Mouse (Mus musculus): ENCODE data around the gene Foxa2. TPM values are rescaled to one million over a fixed set of nuclear protein-coding genes. Genes with fewer than 3 reads are reported as not detected.

Foxa2 gene
- total and polyA plus RNA-seq, 3 experiments: 3.2 TPM; not detected in 2

DNA sequence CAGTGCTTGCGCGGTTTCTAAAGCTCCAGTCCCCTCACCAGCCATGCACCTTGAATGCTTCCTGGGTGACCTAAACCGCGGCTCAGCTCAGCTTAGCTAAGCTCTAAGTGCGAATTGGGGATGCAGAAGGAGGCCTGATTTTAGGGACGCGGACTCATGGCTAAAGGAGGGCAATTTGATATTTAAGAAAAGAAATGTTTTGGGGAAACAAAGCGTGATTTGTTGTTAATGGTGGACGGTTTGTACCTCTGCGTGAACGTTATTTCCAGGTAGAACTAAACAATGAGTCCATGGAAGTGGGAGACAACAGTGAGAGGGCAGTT, 16.2 kb downstream of the Foxa2 start:
- H3K27me3 ChIP-seq (ENCODE audit: insufficient read depth, low read length): no peaks in the 10 kb centered on the region
- ATAC-seq (ENCODE audit: extremely low read depth, insufficient number of reproducible peaks, low FRiP score, poor library complexity, severe bottlenecking): no peak

DNA sequence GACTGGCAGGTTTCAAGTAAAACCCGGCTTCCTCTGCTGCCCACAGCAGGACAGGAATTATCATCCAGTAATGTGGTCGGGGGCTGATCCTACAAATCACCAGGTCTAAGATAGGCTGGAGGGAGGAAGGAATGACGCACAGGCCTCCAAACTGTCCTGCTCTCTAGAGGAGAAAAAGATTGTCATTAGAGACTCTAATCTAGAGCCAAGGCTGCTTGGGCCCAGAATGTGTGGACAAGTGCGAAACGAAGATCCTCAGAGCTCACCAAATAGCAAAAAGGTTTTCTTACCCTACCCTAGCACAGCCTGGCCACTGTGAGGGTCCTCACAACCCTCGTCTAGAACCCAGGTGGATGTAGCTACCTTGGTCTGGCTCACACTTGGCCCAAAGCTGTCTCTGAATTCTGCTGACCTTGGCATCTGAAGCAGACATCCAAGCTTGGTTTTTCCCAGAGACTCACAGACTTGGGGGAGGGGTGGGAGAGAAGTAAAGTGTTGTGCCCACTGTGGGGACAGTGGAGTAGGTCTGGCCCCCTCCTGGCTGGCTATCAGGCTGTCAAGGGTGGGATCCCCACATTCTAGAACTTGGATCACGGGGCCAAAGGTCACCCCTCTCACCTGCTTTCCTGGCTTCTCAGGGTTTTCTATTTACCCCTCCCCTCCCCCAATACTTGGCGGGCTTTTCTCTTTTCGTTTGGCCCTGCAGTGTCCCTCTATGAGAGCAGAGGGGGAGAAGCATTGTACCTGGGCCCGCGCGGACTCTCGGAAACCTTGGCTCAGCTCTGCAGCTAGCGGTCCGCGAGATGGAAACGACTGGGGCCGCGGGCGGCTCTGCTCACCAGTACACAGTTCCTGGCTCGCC, 16.8 kb downstream of the Foxa2 start:
- Histone ChIP-seq H3K4me3 (ENCODE audit: low read depth, low read length) (no peak overlapping the region), H3K4me1 (ENCODE audit: insufficient read depth, low read depth, low read length) (no peaks in the 10 kb centered on the region), H3K27me3 (ENCODE audit: insufficient read depth, low read length) (no peaks in the 10 kb centered on the region), H3K9me3 (replicated peaks) (peaks cover 26% of the 10 kb centered on the region), H3K36me3 (replicated peaks) (no peaks in the 10 kb centered on the region)
- ATAC-seq (ENCODE audit: extremely low read depth, insufficient number of reproducible peaks, low FRiP score, poor library complexity, severe bottlenecking): no peak
- no peak for DNase-seq (ENCODE audit: low spot score)
- TF ChIP-seq GATA1 (IDR thresholded peaks at IDR 0.05; ENCODE audit: borderline replicate concordance, low read length) (no peak), TAL1 (conservative IDR thresholded peaks at IDR 0.05; ENCODE audit: low read depth, low read length) (no peak), CTCF (IDR thresholded peaks at IDR 0.05; ENCODE audit: low read depth, low read length) (no peak), POLR2AphosphoS5 (IDR thresholded peaks at IDR 0.05; ENCODE audit: insufficient replicate concordance, low read depth, low read length) (no peak), GATA2 (IDR thresholded peaks at IDR 0.05; ENCODE audit: borderline replicate concordance, low read depth, low read length) (no peak)

More for the DNA sequence above, 16.2 kb downstream of the Foxa2 start:
- no peaks in the 10 kb centered on the region for H3K4me1 ChIP-seq (ENCODE audit: insufficient read depth, low read depth, low read length)
- TF ChIP-seq POLR2AphosphoS5 (IDR thresholded peaks at IDR 0.05; ENCODE audit: insufficient replicate concordance, low read depth, low read length) (no peak), CTCF (IDR thresholded peaks at IDR 0.05; ENCODE audit: low read depth, low read length) (no peak), TAL1 (conservative IDR thresholded peaks at IDR 0.05; ENCODE audit: low read depth, low read length) (no peak), GATA2 (IDR thresholded peaks at IDR 0.05; ENCODE audit: borderline replicate concordance, low read depth, low read length) (no peak), GATA1 (IDR thresholded peaks at IDR 0.05; ENCODE audit: borderline replicate concordance, low read length) (no peak)
- no peak for DNase-seq (ENCODE audit: low spot score)
- H3K9me3 ChIP-seq (replicated peaks): peaks cover 26% of the 10 kb centered on the region
- H3K36me3 ChIP-seq (replicated peaks): no peaks in the 10 kb centered on the region
- H3K4me3 ChIP-seq (ENCODE audit: low read depth, low read length): no peak overlapping the region

DNA sequence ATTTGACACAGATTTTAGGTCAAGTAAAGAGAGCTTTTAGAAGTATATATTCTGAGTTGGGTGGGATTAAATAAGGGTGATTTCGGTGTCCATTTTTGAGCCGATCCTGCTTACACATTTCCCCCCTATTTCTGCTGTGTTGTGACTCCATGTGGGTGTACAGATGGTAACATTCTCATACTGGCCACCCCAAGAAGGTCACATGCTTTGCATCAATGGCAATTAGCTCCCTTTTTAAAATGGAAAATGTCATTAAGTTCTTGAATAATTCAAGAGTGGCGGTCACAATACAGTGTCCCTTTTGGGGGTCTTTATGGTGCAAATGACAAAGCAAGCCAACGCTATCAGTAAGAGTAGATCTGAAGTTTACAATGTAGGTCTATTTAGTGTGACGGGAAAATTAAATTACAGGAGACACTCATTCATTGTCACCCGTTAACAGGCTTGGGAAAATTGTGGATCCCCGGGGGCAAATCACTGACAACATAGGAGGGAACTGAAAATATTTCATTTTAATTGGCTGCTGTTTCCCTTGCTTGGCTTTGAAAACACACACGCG, 17.6 kb downstream of the Foxa2 start:
- H3K27me3 ChIP-seq (ENCODE audit: insufficient read depth, low read length): no peaks in the 10 kb centered on the region
- no peak for DNase-seq (ENCODE audit: low spot score)
- ATAC-seq (ENCODE audit: extremely low read depth, insufficient number of reproducible peaks, low FRiP score, poor library complexity, severe bottlenecking): no peak
- TF ChIP-seq TAL1 (conservative IDR thresholded peaks at IDR 0.05; ENCODE audit: low read depth, low read length): no peak
- TF ChIP-seq GATA2 (IDR thresholded peaks at IDR 0.05; ENCODE audit: borderline replicate concordance, low read depth, low read length): no peak
- TF ChIP-seq CTCF (IDR thresholded peaks at IDR 0.05; ENCODE audit: low read depth, low read length): no peak
- TF ChIP-seq GATA1 (IDR thresholded peaks at IDR 0.05; ENCODE audit: borderline replicate concordance, low read length): no peak
- no peak for TF ChIP-seq POLR2AphosphoS5 (IDR thresholded peaks at IDR 0.05; ENCODE audit: insufficient replicate concordance, low read depth, low read length)
- H3K9me3 ChIP-seq (replicated peaks): peaks cover 27% of the 10 kb centered on the region
- H3K4me3 ChIP-seq (ENCODE audit: low read depth, low read length): no peak overlapping the region
- no peaks in the 10 kb centered on the region for H3K36me3 ChIP-seq (replicated peaks)
- no peaks in the 10 kb centered on the region for H3K4me1 ChIP-seq (ENCODE audit: insufficient read depth, low read depth, low read length)

DNA sequence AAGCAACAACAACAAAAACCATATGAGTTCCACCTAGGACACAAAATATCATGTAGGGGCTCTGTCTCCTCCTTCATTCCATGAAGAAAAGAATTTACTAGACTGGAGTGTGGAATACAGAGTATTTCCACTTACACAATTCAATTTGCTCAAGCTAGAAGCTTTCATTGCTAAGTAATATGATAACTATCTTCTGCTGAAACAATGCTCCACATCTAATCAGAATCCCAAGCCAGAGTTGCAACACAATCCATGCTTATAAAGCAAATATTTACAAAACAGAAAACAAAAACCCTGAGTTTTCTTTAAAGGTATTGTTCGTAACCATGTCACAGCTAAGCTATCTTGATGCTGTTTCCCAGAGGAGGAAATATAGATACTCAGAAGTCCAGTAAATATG, 20.4 kb downstream of the Foxa2 start:
- no peaks in the 10 kb centered on the region for H3K4me1 ChIP-seq (ENCODE audit: insufficient read depth, low read depth, low read length)
- H3K27me3 ChIP-seq (ENCODE audit: insufficient read depth, low read length): no peaks in the 10 kb centered on the region
- TF ChIP-seq TAL1 (conservative IDR thresholded peaks at IDR 0.05; ENCODE audit: low read depth, low read length) (no peak), CTCF (IDR thresholded peaks at IDR 0.05; ENCODE audit: low read depth, low read length) (no peak), POLR2AphosphoS5 (IDR thresholded peaks at IDR 0.05; ENCODE audit: insufficient replicate concordance, low read depth, low read length) (no peak), GATA1 (IDR thresholded peaks at IDR 0.05; ENCODE audit: borderline replicate concordance, low read length) (no peak), GATA2 (IDR thresholded peaks at IDR 0.05; ENCODE audit: borderline replicate concordance, low read depth, low read length) (no peak)
- no peak overlapping the region for H3K4me3 ChIP-seq (ENCODE audit: low read depth, low read length)
- ATAC-seq (ENCODE audit: extremely low read depth, insufficient number of reproducible peaks, low FRiP score, poor library complexity, severe bottlenecking): no peak
- H3K36me3 ChIP-seq (replicated peaks): no peaks in the 10 kb centered on the region
- peaks cover 25% of the 10 kb centered on the region for H3K9me3 ChIP-seq (replicated peaks)
- DNase-seq (ENCODE audit: low spot score): no peak

DNA sequence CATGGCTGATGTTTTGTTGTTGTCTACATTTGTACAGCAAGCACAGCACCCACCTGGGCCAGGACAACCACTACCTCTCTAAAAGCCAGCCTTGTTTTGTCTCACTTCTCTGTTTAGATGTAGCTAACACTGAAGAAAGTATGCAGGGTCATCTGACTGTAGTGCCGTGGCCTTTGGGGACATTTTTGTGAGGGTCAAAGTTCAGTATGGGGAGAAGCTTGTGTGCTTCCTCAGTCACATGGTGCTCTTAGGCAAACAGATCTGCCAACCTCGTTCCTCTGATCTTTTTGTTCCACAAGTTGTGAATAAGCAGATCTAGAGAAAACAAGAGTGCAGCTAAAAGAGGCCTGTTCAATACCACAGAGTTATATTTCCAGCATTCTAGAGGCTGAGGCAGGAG, 21.3 kb downstream of the Foxa2 start:
- Histone ChIP-seq H3K4me1 (ENCODE audit: insufficient read depth, low read depth, low read length) (no peaks in the 10 kb centered on the region), H3K9me3 (replicated peaks) (peaks cover 23% of the 10 kb centered on the region), H3K36me3 (replicated peaks) (no peaks in the 10 kb centered on the region), H3K27me3 (ENCODE audit: insufficient read depth, low read length) (no peaks in the 10 kb centered on the region), H3K4me3 (ENCODE audit: low read depth, low read length) (no peak overlapping the region)
- DNase-seq (ENCODE audit: low spot score): no peak
- TF ChIP-seq POLR2AphosphoS5 (IDR thresholded peaks at IDR 0.05; ENCODE audit: insufficient replicate concordance, low read depth, low read length): no peak
- no peak for TF ChIP-seq TAL1 (conservative IDR thresholded peaks at IDR 0.05; ENCODE audit: low read depth, low read length)
- no peak for TF ChIP-seq CTCF (IDR thresholded peaks at IDR 0.05; ENCODE audit: low read depth, low read length)
- no peak for TF ChIP-seq GATA2 (IDR thresholded peaks at IDR 0.05; ENCODE audit: borderline replicate concordance, low read depth, low read length)
- TF ChIP-seq GATA1 (IDR thresholded peaks at IDR 0.05; ENCODE audit: borderline replicate concordance, low read length): no peak
- no peak; the same call in 1 of the 2 replicates for ATAC-seq (ENCODE audit: extremely low read depth, insufficient number of reproducible peaks, low FRiP score, poor library complexity, severe bottlenecking)

DNA sequence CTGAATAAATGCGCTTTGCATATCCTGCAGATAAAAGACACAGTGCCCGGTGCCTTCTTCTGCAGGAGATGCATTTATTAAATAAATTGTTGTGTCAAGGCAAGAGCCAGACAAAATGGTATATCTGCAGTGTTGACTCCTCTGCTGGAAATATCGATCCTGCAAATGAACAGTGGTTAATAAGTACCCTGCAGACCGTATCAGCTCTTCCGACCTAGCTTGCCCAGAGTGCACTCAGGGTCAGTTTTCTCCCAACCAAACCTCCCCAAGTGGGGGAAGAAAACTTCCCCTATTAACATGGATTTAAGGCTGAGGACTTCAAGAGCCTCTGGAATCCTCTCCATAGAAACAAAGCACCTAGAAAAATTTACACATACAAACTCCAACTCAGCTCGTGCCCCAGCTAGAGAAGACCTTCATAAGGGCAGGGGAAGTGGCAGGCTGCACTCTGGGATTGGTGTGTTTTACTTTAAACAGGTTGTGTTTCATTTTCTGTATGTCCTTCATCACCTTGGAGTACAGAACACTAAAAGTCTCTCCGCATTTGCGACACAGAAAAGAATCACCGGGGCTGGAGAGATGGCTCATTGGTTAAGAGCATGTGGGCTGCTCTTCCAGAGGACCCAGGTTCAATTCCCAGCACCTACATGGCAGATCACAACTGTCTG, 22.4 kb downstream of the Foxa2 start:
- H3K4me3 ChIP-seq (ENCODE audit: low read depth, low read length): no peak overlapping the region
- ATAC-seq (ENCODE audit: extremely low read depth, insufficient number of reproducible peaks, low FRiP score, poor library complexity, severe bottlenecking) (no peak), DNase-seq (ENCODE audit: low spot score) (no peak)
- TF ChIP-seq CTCF (IDR thresholded peaks at IDR 0.05; ENCODE audit: low read depth, low read length): no peak
- TF ChIP-seq TAL1 (conservative IDR thresholded peaks at IDR 0.05; ENCODE audit: low read depth, low read length): no peak
- TF ChIP-seq POLR2AphosphoS5 (IDR thresholded peaks at IDR 0.05; ENCODE audit: insufficient replicate concordance, low read depth, low read length): no peak
- no peak for TF ChIP-seq GATA1 (IDR thresholded peaks at IDR 0.05; ENCODE audit: borderline replicate concordance, low read length)
- no peak for TF ChIP-seq GATA2 (IDR thresholded peaks at IDR 0.05; ENCODE audit: borderline replicate concordance, low read depth, low read length)
- peaks cover 16% of the 10 kb centered on the region for H3K9me3 ChIP-seq (replicated peaks)
- H3K36me3 ChIP-seq (replicated peaks): no peaks in the 10 kb centered on the region
- no peaks in the 10 kb centered on the region for H3K4me1 ChIP-seq (ENCODE audit: insufficient read depth, low read depth, low read length)
- no peaks in the 10 kb centered on the region for H3K27me3 ChIP-seq (ENCODE audit: insufficient read depth, low read length)
